Mouse (Mus musculus) bone marrow macrophage, adult 2 months (primary cell): ENCODE results near the gene Ube2e1. TPM values are rescaled to one million over a fixed set of nuclear protein-coding genes. Genes with fewer than 3 reads are reported as not detected.

Source experiments
- H3K27ac ChIP-seq: 2 replicates; pipeline ENCODE4 v1.5.1; 2012; ENCODE audit warnings: low read depth, low read length; ENCODE audit not compliant: insufficient read depth
- H3K4me1 ChIP-seq: 2 replicates; pipeline ENCODE4 v1.6.1; 2012; ENCODE audit warnings: low read length; ENCODE audit not compliant: control insufficient read depth, insufficient read depth
- H3K4me3 ChIP-seq: 2 replicates; pipeline ENCODE4 v1.5.1; 2012; ENCODE audit warnings: mild to moderate bottlenecking, low read length, moderate library complexity; ENCODE audit not compliant: insufficient read depth
- CTCF ChIP-seq: IDR thresholded peaks from 2 replicates; pipeline ENCODE4 v1.5.1; 2012; ENCODE audit warnings: low read depth, mild to moderate bottlenecking, low read length, moderate library complexity
- POLR2A ChIP-seq: IDR thresholded peaks from 2 replicates; pipeline ENCODE4 v1.6.1; 2012; ENCODE audit warnings: mild to moderate bottlenecking, low read depth, low read length, borderline replicate concordance
- polyA plus RNA-seq: library from polyadenylated mRNA; stranded (reverse); fragments of >200 nt; gene quantifications from 2 replicates; pipeline ENCODE4 v1.2.4, GENCODE M21; 2012; ENCODE audit not compliant: missing spikeins, insufficient read depth, insufficient read length

Ube2e1 gene
- polyA plus RNA-seq, 1 experiment, result 66.5 TPM

GRCm38 (mm10) chr14:18233981-18234960 is 97.4 kb downstream of the Ube2e1 start:
- peak overlapping the region; percentile 97 for H3K27ac ChIP-seq
- H3K4me1 ChIP-seq, result peaks cover 22% of the 10 kb centered on the region
- TF ChIP-seq POLR2A (no peak), CTCF (no peak)
- peak overlapping the region; percentile 37 for H3K4me3 ChIP-seq

DNA sequence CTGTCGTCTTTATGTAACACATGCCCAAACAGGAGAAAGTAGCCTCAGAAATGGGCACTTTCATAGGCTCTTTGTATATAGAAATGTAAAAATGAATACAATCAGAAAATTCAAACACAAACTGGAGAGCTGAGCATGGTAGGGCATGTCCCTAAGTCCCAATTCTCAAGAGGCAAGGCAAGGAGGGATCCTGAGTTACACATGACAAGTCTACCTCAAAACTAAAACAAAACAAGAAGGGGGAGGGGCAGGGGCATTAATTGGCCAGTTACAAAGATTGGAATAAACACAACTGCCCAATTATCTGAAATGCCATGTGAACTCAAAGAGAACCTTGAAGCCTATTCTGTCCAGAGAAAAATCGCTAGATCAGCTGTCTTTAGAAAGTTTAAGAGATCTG is 98.6 kb downstream of the Ube2e1 start:
- Histone ChIP-seq H3K27ac (peak overlapping the region; percentile 97), H3K4me3 (no peak overlapping the region), H3K4me1 (peaks cover 22% of the 10 kb centered on the region)
- TF ChIP-seq CTCF (no peak), POLR2A (no peak)

Other genes starting within 250 kb of the Ube2e1 start
- gene Nr1d2, start 92.7 kb downstream of the Ube2e1 start, polyA plus RNA-seq, result 44.7 and 47.6 TPM in 2 replicates
- 10.6 and 14.1 TPM in 2 replicates for gene Nkiras1, start 60.7 kb downstream of the Ube2e1 start, polyA plus RNA-seq
- gene Rpl15, start 60.5 kb downstream of the Ube2e1 start, polyA plus RNA-seq, result 508 and 615 TPM in 2 replicates